Mouse (Mus musculus): ENCODE results near the gene C1qtnf3. TPM values are rescaled to one million over a fixed set of nuclear protein-coding genes. Genes with fewer than 3 reads are reported as not detected.

The C1qtnf3 gene
- total RNA-seq, 1 experiment from 2014 or later = not detected

DNA sequence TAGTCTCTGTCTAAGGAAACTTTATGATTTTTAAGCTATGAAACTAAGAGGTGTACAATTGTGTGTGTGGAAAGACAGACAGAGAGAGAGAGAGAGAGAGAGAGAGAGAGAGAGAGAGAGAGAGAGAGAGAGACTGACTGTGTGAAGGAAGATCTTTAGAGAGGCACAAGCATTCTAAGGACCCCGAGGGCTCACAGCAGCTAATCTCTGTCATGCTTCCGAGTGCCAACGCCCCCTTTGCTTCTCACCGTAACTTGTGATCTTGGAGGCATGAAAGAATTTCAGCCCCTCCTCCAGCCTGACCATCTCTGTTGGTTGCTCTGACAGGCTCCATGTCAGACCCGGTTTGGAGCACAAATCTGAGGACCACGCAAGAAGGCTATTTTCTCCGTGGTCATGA is 48.3 kb downstream of the C1qtnf3 start, which contains the start of gene Slc45a2:
Slc45a2 (plus strand) TSS at position 301 of the 400 bp plus-strand sequence.
- no peak for ATAC-seq (replicated peaks in 1 of 2; ENCODE audit: insufficient read depth in 1 of 2, low FRiP score in 2 of 2, low TSS enrichment in 1 of 2, low read depth in 1 of 2, poor library complexity in 2 of 2, severe bottlenecking in 2 of 2)

GRCm38 (mm10) chr15:11003791-11004190 is 51.7 kb downstream of the C1qtnf3 start:
- ATAC-seq (replicated peaks in 1 of 2; ENCODE audit: insufficient read depth in 1 of 2, low FRiP score in 2 of 2, low TSS enrichment in 1 of 2, low read depth in 1 of 2, poor library complexity in 2 of 2, severe bottlenecking in 2 of 2) = no peak

GRCm38 (mm10) chr15:11004646-11005045 is 52.5 kb downstream of the C1qtnf3 start:
- no peak for ATAC-seq (replicated peaks in 1 of 2; ENCODE audit: insufficient read depth in 1 of 2, low FRiP score in 2 of 2, low TSS enrichment in 1 of 2, low read depth in 1 of 2, poor library complexity in 2 of 2, severe bottlenecking in 2 of 2)

GRCm38 (mm10) chr15:11008756-11009155 is 56.6 kb downstream of the C1qtnf3 start:
- no peak for ATAC-seq (replicated peaks in 1 of 2; ENCODE audit: insufficient read depth in 1 of 2, low FRiP score in 2 of 2, low TSS enrichment in 1 of 2, low read depth in 1 of 2, poor library complexity in 2 of 2, severe bottlenecking in 2 of 2)

- no peak for ATAC-seq (replicated peaks in 1 of 2; ENCODE audit: insufficient read depth in 1 of 2, low FRiP score in 2 of 2, low TSS enrichment in 1 of 2, low read depth in 1 of 2, poor library complexity in 2 of 2, severe bottlenecking in 2 of 2)
Observed at GRCm38 (mm10) chr15:11010976-11011548, 58.9 kb downstream of the C1qtnf3 start.

- ATAC-seq (replicated peaks in 1 of 2; ENCODE audit: insufficient read depth in 1 of 2, low FRiP score in 2 of 2, low TSS enrichment in 1 of 2, low read depth in 1 of 2, poor library complexity in 2 of 2, severe bottlenecking in 2 of 2) = no peak
Observed at GRCm38 (mm10) chr15:11014931-11015330, 62.8 kb downstream of the C1qtnf3 start.

DNA sequence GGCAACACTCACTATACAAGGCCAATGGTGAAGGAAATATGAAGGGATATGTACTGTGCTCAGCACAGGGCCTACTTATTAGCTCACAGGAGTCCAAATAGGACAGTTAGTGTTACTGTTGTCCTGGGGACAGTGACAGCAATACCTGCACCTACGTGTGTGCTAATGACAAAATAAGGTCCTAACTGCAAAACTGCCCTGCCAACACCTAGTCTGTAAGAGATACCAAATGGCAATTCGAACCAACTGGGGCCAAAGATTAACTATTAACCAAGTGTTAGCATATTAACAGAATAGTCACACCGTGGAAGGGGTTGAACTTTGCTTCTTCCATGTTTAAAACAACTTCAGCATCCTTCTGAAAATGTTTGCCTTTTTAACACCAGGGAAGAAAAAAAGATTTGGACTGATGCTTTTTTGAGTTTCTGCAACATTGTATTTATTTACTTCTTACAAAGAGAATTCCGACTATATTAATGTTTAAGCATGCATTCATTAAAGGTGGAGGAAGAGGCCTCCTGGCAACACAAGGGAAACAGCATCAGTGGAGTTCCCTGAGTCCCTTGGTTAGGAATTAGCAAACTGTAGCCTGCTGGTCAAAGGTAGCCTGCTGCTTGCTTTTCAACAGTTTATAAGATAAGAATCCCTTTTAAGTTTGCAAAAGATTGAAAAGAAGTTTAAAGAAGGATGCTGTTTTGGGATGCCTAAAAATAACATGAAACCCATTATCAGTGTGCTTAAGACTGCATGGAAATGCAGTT is 74.8 kb downstream of the C1qtnf3 start:
- ATAC-seq (replicated peaks in 1 of 2; ENCODE audit: insufficient read depth in 1 of 2, low FRiP score in 2 of 2, low TSS enrichment in 1 of 2, low read depth in 1 of 2, poor library complexity in 2 of 2, severe bottlenecking in 2 of 2) = no peak

Other genes with a start within 250 kb of the C1qtnf3 start
- 20.3 and 22.8 TPM in 2 replicates for gene Rai14, start 237.7 kb upstream of the C1qtnf3 start, total RNA-seq (2017)
- 10.6 and 12.2 TPM in 2 replicates for gene Amacr, start 29.4 kb downstream of the C1qtnf3 start, total RNA-seq (2017)
- gene Slc45a2, start 48.4 kb downstream of the C1qtnf3 start, total RNA-seq (2017) = not detected in 2 replicates
- gene Rxfp3, start 85.7 kb downstream of the C1qtnf3 start, total RNA-seq (2017) = not detected in 2 replicates
- 0.74 and 1.7 TPM in 2 replicates for gene Adamts12, start 112.5 kb downstream of the C1qtnf3 start, total RNA-seq (2017)